Mouse (Mus musculus) thymus, adult 2 months (tissue): Measurements from ENCODE around the gene Rpl32.

Source experiments
- CTCF ChIP-seq: fragments of 200-500 bp; IDR thresholded peaks from 2 replicates; pipeline ENCODE4 v1.5.1; 2012; ENCODE audit warnings: mild to moderate bottlenecking, control low read depth, low read length, moderate library complexity, borderline replicate concordance; ENCODE audit not compliant: control insufficient read depth, poor library complexity, insufficient read depth; ENCODE audit errors: extremely low read depth
- POLR2A ChIP-seq: fragments of 200-500 bp; IDR thresholded peaks from 2 replicates; pipeline ENCODE4 v1.6.1; 2012; ENCODE audit warnings: mild to moderate bottlenecking, low read length, control low read depth, moderate library complexity; ENCODE audit not compliant: control insufficient read depth, poor library complexity, insufficient read depth; ENCODE audit errors: extremely low read depth

DNA sequence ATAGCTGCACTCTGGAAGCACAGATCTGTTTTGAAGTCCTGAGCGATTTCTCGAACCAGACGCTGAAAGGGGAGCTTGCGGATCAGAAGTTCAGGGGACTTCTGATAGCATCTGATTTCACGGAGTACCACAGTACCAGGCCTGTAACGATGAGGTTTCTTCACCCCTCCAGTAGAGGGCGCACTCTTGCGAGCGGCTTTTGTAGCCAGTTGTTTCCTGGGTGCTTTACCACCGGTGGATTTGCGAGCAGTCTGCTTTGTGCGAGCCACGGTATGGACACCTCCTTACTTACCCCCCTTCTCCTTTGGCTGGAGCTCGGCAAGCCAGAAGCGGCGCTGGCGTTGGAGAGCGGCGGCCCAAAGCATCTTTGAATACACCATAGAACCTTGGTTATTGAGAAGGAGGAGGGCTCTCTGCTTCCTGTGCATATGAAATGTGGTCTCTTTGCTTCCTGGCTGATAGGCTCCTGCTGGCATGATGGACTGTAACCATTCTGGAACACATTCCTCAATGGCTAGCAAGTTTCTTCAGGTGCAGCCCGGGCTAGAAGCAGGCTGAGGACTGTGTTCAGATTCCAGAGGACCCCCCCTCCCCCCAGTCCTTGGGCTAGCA, 38.4 kb downstream of the Rpl32 start:
- TF ChIP-seq CTCF (0 out of 2 replicates have a peak, but pooled peaks have one; percentile 24), POLR2A (no peak)
